Mouse (Mus musculus) limb, embryonic 13.5 days (tissue): ENCODE measurements at regions not wholly inside any gene's neighbourhood (a gene's known extent, or its start where the extent isn't known, plus 50 kb on each side); places are given as distances from the start of the nearest gene placed in this dataset.

Experiments
- ATAC-seq: fragments of 200-750 bp; cut with Nextera tagmentation; 2 replicates; pipeline ENCODE4 v1.8.0; 2017; ENCODE audit warnings: low read depth, moderate number of reproducible peaks, moderate TSS enrichment; ENCODE audit not compliant: low FRiP score
- H3K27ac ChIP-seq: fragments of 300-500 bp; sonication (generic); 2 replicates; pipeline ENCODE4 v1.5.1; 2015; ENCODE audit warnings: inconsistent platforms, mild to moderate bottlenecking, moderate library complexity
- H3K27me3 ChIP-seq: fragments of 300-500 bp; sonication (generic); 2 replicates; pipeline ENCODE4 v1.6.1; 2015; ENCODE audit warnings: mild to moderate bottlenecking, inconsistent platforms
- H3K36me3 ChIP-seq: fragments of 300-500 bp; sonication (generic); 2 replicates; pipeline ENCODE4 v1.6.1; 2015; ENCODE audit warnings: inconsistent platforms, mild to moderate bottlenecking, moderate library complexity
- H3K4me1 ChIP-seq: fragments of 300-500 bp; sonication (generic); 2 replicates; pipeline ENCODE4 v1.6.1; 2015; ENCODE audit warnings: inconsistent platforms
- H3K4me2 ChIP-seq: fragments of 300-500 bp; sonication (generic); replicated peaks from 2 replicates; pipeline ENCODE4 v1.6.1; 2015; ENCODE audit warnings: inconsistent platforms, mild to moderate bottlenecking, moderate library complexity
- H3K4me3 ChIP-seq: fragments of 300-500 bp; sonication (generic); 2 replicates; pipeline ENCODE4 v1.5.1; 2015; ENCODE audit warnings: moderate library complexity, mild to moderate bottlenecking, inconsistent platforms
- H3K9ac ChIP-seq: fragments of 300-500 bp; sonication (generic); 2 replicates; pipeline ENCODE4 v1.6.1; 2015; ENCODE audit warnings: mild to moderate bottlenecking, inconsistent platforms
- H3K9me3 ChIP-seq: fragments of 300-500 bp; sonication (generic); 2 replicates; pipeline ENCODE4 v1.6.1; 2016; ENCODE audit warnings: inconsistent platforms
- WGBS: fragments of 180-500 bp; shearing (Covaris S2); methylation state at CpG from one replicate; pipeline ENCODE4 v1.1.7; 2015; 5-methylcytosine and 5-hydroxymethylcytosine counted together

DNA sequence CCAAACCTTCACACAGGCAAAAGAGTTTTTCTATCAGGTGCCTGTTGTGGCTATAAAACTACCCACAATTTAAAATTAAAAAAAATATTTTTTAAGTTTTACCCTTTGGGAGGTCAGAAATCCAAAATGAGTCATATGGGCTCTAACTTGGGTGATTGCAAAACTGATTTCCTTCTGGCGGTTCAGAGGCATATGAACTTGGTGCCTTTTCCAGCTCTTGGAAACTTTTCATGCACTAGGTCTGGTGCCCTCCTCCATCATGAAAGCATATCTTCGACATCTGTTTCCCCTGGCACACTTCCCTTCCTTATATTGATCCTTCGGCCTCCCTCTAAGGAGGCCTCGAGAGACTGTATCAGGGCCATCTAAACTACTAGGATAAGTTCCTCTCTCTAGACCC is 168.8 kb downstream of the Gm45692 start:
- no peak overlapping the region for H3K27ac ChIP-seq
- H3K9ac ChIP-seq: no peak overlapping the region
- H3K36me3 ChIP-seq: no peaks in the 10 kb centered on the region
- H3K4me2 ChIP-seq: no peak overlapping the region
- H3K9me3 ChIP-seq: peaks cover 5% of the 10 kb centered on the region
- ATAC-seq: no peak
- no peaks in the 10 kb centered on the region for H3K27me3 ChIP-seq
- 78% methylated on average over 4 of the region's 4 CpGs for WGBS
- H3K4me3 ChIP-seq: no peak overlapping the region
- peaks cover 22% of the 10 kb centered on the region for H3K4me1 ChIP-seq

DNA sequence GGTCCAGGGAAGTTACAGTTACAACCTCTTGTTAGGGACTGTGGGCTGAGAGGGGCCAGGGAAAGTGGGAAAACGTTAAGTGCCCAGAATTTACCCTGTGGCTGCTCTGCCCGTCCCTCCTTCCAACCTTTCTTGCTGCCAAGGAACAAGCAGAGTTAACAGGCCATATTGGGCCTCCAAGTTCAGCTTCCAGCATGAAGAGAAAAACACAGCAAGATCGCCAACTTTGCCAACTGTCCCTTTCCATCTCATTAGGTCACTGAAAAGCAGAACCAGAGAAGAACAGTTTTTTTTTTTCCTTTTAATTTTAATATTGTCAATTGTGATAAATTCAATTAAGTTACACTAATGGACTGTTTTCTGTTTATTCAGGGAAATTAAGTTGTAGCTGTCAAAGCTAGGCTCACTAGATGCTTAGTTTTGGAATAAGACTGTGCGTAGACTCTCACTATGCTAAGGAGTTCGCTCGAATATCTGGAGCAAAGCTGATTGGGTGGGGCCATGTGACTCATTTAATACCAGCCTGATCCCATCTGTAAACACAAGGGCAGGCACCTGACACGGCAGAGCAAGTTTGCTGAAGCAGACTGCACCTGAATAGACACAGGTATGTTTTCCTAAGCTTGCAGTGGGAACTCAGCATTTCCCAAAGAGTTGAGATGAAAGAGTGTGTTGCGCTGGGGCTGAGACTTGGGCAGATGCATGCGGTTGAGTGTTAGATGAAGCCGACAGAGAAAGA is 178.9 kb downstream of the Gm45692 start:
- Histone ChIP-seq H3K27ac (no peak overlapping the region), H3K4me3 (no peak overlapping the region), H3K4me2 (no peak overlapping the region), H3K36me3 (no peaks in the 10 kb centered on the region), H3K9me3 (no peaks in the 10 kb centered on the region), H3K4me1 (peaks cover 6% of the 10 kb centered on the region), H3K27me3 (no peaks in the 10 kb centered on the region), H3K9ac (no peak overlapping the region)
- ATAC-seq: no peak
- 85% methylated on average over 10 of the region's 10 CpGs for WGBS

DNA sequence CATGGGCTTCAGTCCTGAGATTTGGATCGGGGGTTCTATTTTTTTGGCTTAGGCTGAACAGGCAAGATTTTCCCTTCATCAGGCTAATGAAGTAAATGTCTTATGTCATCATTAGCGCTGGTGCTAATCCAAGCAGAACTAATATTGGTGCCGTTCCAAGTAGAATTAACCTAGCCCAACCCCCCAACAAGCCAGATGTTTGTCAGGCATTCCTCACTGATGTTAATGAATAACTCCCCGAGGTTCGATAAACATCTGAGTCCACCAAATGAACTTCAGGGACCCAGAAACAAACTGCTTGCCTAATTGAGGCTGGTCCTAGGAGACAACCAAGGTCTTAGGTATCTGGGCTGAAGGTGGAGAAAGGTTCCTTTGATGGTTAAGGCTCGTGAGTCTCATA is 180.9 kb downstream of the Gm45692 start:
- Histone ChIP-seq H3K27me3 (peaks cover 1% of the 10 kb centered on the region; the same call in 1 of the 2 replicates), H3K9ac (no peak overlapping the region), H3K9me3 (no peaks in the 10 kb centered on the region), H3K36me3 (no peaks in the 10 kb centered on the region), H3K4me2 (no peak overlapping the region), H3K4me1 (peaks cover 10% of the 10 kb centered on the region), H3K4me3 (no peak overlapping the region), H3K27ac (no peak overlapping the region)
- no peak for ATAC-seq
- WGBS: 27% methylated on average over 6 of the region's 6 CpGs

DNA sequence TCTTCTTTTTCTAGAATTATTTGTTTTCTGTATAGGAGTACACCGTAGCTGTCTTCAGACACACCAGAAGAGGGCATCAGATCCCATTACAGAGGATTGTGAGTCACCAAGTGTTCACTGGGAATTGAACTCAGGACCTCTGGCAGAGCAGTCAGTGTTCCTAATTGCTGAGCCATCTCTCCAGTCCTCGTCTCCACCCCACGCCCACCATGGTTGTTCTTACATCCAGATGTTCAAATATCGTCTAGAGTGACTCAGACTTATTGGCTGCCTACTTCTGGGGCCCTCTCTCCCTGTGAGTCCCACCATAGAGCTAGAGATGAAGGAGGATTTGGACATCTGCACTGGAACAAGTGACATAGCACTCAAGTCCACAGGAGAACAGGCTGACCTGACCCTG is 182.6 kb downstream of the Gm45692 start:
- H3K4me2 ChIP-seq: no peak overlapping the region
- H3K9me3 ChIP-seq: no peaks in the 10 kb centered on the region
- no peak overlapping the region for H3K4me3 ChIP-seq
- ATAC-seq: no peak
- no peaks in the 10 kb centered on the region for H3K36me3 ChIP-seq
- H3K9ac ChIP-seq: no peak overlapping the region
- peaks cover 15% of the 10 kb centered on the region for H3K4me1 ChIP-seq
- H3K27ac ChIP-seq: no peak overlapping the region
- peaks cover 5% of the 10 kb centered on the region; the same call in 1 of the 2 replicates for H3K27me3 ChIP-seq
- 78% methylated on average over 4 of the region's 4 CpGs for WGBS

DNA sequence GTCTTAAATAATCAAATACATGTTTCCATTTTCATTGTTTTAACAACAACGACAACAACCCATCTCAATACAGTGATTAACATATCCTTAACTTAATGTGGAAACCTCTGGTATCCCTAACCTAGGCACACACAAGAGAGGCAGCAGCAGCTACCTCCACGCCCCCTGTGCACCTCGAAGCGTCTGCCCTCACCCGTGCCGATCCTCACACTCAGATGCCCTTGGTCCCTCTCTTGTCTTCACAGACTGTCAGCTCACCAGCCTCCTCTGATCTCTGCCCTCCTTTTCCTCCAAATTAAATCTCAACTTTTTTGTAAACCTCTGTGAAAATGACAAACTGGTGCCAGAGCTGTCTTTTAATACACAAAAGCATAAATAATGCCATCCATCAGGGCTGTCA is 185.2 kb downstream of the Gm45692 start:
- ATAC-seq: no peak
- H3K27me3 ChIP-seq: peaks cover 15% of the 10 kb centered on the region
- H3K36me3 ChIP-seq: no peaks in the 10 kb centered on the region
- H3K4me2 ChIP-seq: no peak overlapping the region
- 67% methylated on average over 6 of the region's 6 CpGs for WGBS
- H3K9ac ChIP-seq: no peak overlapping the region
- peaks cover 32% of the 10 kb centered on the region for H3K4me1 ChIP-seq
- no peak overlapping the region for H3K27ac ChIP-seq
- H3K9me3 ChIP-seq: no peaks in the 10 kb centered on the region
- H3K4me3 ChIP-seq: no peak overlapping the region

DNA sequence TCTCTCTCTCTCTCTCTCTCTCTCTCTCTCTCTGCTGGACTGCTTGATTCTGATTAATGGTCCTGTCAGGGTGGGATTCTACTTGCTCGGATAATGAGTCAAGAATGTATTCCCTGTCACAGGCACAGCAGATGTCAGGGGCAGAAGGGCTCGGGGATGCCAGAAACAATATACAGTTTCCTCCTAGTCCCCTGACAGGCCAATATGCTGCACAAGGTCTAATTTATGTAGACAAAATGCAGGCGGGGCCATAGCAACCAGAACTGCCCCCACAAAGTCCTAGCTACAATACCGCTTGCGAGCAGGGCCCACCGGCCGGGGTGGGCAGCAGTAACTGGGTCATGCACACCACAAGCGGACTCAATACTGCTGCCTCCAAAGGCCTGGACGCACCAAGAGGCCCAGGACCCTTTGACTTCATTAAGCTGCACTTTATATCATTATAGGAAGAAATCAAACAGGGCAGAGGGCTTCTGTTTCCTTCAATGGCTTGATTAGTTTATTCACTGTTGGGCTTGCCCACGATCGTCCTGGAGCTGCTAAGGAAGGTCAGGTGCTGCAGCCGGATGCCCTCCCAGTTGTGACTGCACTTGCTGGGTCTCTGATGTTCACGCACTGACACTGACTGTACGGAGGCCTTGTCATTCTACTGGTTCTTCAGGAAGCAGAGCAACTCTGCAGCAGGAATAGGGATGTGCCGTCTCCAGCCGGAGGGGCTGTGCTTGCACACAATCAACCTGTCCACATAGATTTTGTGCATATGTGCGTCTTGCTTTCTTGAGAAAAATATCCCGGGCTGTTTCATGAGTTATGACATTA is 185.9 kb downstream of the Gm45692 start:
- H3K4me3 ChIP-seq: no peak overlapping the region
- H3K4me1 ChIP-seq: peaks cover 30% of the 10 kb centered on the region
- H3K27ac ChIP-seq: no peak overlapping the region
- H3K27me3 ChIP-seq: peaks cover 17% of the 10 kb centered on the region
- no peaks in the 10 kb centered on the region for H3K9me3 ChIP-seq
- ATAC-seq: no peak
- no peak overlapping the region for H3K9ac ChIP-seq
- no peak overlapping the region for H3K4me2 ChIP-seq
- no peaks in the 10 kb centered on the region for H3K36me3 ChIP-seq
- WGBS: 58% methylated on average over 18 of the region's 18 CpGs

DNA sequence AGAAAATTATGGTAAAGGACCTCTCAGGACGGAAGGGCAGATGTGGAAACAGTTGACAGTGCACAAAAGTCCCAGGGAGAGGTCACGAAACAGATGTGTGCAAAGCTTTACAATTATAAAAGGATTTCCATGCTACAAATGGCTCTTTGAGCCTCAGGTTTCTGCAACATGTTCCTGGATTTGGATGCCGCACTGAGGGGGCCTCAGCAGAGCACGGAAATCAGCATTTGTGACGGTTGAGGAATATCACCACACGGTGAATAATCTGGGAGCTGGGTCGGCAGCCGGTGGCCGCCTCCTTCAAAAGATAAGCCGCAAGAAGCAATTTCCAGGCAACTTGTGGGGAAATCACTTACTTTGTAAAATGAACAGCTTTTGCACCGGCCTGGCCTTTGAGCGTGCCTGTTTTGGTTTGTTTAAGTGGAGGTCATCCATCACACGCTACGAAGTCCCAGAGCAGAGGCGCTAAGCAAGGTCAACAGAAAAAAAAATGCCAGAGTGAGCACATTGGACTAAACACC is 188.8 kb downstream of the Gm45692 start:
- no peaks in the 10 kb centered on the region for H3K9me3 ChIP-seq
- H3K27ac ChIP-seq: no peak overlapping the region
- H3K4me1 ChIP-seq: peaks cover 38% of the 10 kb centered on the region
- peaks cover 17% of the 10 kb centered on the region for H3K27me3 ChIP-seq
- 0 out of 2 replicates have a peak, but pooled peaks have one; percentile 48 for ATAC-seq
- H3K4me2 ChIP-seq: peak overlapping the region; percentile 34
- H3K4me3 ChIP-seq: no peak overlapping the region
- H3K36me3 ChIP-seq: no peaks in the 10 kb centered on the region
- H3K9ac ChIP-seq: no peak overlapping the region
- WGBS: 17% methylated on average over 15 of the region's 15 CpGs

DNA sequence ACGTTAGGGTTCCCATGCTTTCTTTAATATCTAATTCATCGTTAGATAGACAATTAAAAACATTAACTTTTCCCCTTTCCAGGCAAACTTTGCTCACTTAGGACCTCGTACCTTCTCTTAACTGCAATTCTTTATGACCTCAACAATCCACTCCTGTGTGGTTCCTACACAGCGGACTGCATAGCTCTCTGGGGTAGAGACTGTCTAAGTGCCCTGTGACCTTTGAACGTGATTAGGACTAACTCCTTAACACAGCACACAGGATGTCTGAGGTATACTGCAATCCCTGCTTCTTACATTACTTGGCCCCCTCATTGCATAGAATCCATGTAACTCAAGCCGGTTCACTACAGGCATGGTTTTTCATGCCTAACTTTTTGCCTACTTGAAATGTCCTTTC is 190.4 kb downstream of the Gm45692 start:
- no peak overlapping the region for H3K9ac ChIP-seq
- no peak overlapping the region for H3K4me3 ChIP-seq
- H3K4me2 ChIP-seq: no peak overlapping the region
- ATAC-seq: no peak
- H3K27me3 ChIP-seq: peaks cover 17% of the 10 kb centered on the region
- peaks cover 38% of the 10 kb centered on the region for H3K4me1 ChIP-seq
- no peak overlapping the region for H3K27ac ChIP-seq
- H3K9me3 ChIP-seq: no peaks in the 10 kb centered on the region
- H3K36me3 ChIP-seq: no peaks in the 10 kb centered on the region
- WGBS: 59% methylated on average over 6 of the region's 6 CpGs

DNA sequence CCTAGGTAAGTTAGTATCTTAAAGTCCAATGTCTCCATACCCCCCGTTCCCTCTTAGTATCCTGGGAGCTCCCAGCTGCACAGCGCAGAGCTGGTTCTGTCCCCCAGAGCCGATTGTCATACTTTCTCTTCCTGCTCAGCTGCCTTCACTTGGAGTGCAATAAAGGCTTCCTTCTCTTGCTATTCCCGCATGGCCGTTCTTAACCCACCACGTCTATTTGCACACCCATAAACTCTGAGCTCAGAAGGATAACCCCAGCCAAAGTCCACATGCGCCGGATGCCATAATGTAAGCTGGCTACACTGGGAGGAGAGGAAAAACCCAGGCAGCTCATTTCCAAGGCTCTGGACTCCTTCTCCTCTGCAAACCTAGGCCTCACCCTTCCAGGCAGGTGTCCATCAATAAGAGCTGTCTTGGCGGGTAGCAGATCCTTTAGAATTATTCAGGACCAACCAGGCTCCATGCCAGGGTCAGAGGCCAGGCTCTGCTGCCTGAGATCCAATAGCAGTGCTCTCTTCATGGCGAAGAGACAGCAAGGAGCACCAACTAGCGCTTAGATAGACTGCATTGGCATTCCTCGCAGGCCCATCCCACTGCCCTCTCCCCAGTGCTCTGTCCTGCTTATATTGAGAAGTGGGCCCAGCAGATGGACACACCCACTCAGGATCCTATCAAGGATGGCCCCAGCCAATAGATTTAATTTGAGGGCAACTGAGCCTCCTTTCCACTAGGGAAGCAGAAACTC is 204.4 kb downstream of the Gm45692 start:
- no peak overlapping the region for H3K27ac ChIP-seq
- peaks cover 6% of the 10 kb centered on the region; the same call in 1 of the 2 replicates for H3K4me1 ChIP-seq
- no peak overlapping the region for H3K9ac ChIP-seq
- H3K4me2 ChIP-seq: no peak overlapping the region
- no peaks in the 10 kb centered on the region for H3K9me3 ChIP-seq
- 78% methylated on average over 12 of the region's 12 CpGs for WGBS
- H3K27me3 ChIP-seq: no peaks in the 10 kb centered on the region
- no peaks in the 10 kb centered on the region for H3K36me3 ChIP-seq
- ATAC-seq: peak; percentile 28; the same call in 1 of the 2 replicates
- no peak overlapping the region for H3K4me3 ChIP-seq

DNA sequence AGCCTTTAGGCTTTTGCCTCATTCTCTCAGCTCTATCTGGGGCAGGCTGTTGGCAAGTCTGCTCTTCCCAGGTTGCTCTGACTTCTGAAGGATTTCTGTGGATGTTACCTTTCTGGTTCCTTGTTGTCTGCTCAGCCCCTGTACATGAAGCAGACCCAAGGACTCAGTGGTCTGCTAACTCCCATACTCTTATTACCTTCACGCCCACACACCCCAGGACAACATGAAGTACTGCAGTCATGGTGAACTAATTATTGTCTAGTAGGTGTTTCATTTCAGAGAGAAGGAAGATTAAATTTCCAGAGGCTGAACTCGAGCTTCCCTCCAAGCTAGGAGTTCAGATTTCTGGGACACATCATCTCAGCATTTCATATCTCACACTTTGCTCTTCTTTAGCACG is 205.3 kb downstream of the Gm45692 start:
- no peak overlapping the region for H3K4me3 ChIP-seq
- no peak for ATAC-seq
- H3K9ac ChIP-seq: no peak overlapping the region
- no peaks in the 10 kb centered on the region for H3K36me3 ChIP-seq
- no peaks in the 10 kb centered on the region for H3K9me3 ChIP-seq
- H3K27ac ChIP-seq: no peak overlapping the region
- WGBS: 55% methylated on average over 3 of the region's 3 CpGs
- H3K4me2 ChIP-seq: no peak overlapping the region
- H3K4me1 ChIP-seq: peaks cover 6% of the 10 kb centered on the region; the same call in 1 of the 2 replicates
- H3K27me3 ChIP-seq: no peaks in the 10 kb centered on the region

DNA sequence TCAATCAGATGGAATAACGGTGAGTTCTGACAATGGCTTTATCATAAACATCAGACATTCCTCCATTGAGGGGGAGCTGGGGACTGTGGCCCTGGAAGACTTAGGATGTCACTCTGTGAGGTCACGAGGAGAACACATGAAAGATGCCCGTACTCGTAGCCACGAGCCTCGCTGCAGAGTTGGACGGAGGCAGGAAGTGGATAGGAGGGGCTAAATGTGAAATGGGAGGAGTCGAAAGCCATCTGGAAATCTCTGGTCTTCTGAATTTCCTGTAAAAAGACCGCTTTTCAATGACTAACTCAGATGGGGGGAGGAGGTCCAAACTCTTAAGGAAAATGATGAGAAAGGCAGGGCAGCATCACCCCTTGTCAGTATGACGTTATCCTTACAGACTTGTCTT is 210.5 kb downstream of the Gm45692 start:
- Histone ChIP-seq H3K27me3 (no peaks in the 10 kb centered on the region), H3K4me2 (no peak overlapping the region), H3K36me3 (no peaks in the 10 kb centered on the region), H3K9me3 (no peaks in the 10 kb centered on the region), H3K4me3 (no peak overlapping the region), H3K27ac (no peak overlapping the region), H3K4me1 (0 out of 2 replicates have a peak, but pooled peaks cover 6% of the 10 kb centered on the region), H3K9ac (no peak overlapping the region)
- 69% methylated on average over 10 of the region's 10 CpGs for WGBS
- no peak for ATAC-seq
